Mouse (Mus musculus): ENCODE results near the gene Hdac10. TPM values are rescaled to one million over a fixed set of nuclear protein-coding genes. Genes with fewer than 3 reads are reported as not detected.
A peak's percentile ranks its signal among the peaks of the same experiment; 100 is the strongest.

Hdac10 gene
- polyA plus RNA-seq, 1 experiment: 4.6 TPM

DNA sequence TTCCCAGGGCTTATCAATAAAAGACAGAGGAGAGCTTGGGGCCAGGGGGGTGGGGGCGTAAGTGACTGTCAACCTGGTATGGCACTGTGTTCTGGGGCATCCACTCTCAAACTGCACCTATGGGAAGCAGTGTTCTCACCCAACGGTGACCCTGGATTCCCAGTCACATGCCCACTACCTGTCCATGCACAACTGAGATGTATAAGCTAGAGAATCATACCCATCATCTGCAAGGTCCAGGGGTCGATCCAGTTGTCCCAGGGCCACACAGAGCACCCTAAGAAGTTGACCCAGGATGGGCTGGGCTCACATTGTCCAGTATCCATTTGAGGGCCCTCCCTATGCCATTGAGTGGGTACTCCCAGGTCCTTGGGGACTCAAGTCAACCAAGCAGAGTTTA, 4.2 kb downstream of the Hdac10 start:
- TF ChIP-seq POLR2A (IDR thresholded peaks at IDR 0.05; ENCODE audit: insufficient read depth, low read length) (no peak), CTCF (IDR thresholded peaks at IDR 0.05; ENCODE audit: low read depth, low read length) (no peak), EP300 (IDR thresholded peaks at IDR 0.05; ENCODE audit: insufficient read depth, low read depth, low read length) (no peak)

GRCm38 (mm10) chr15:89123595-89123994, 4.9 kb downstream of the Hdac10 start:
- Histone ChIP-seq H3K27me3 (ENCODE audit: control insufficient read depth, insufficient read depth, low read length, poor library complexity, severe bottlenecking) (no peaks in the 10 kb centered on the region), H3K4me3 (ENCODE audit: low read depth, low read length) (peak overlapping the region; percentile 88), H3K9ac (ENCODE audit: low read depth, poor library complexity, severe bottlenecking) (peak overlapping the region; percentile 73), H3K36me3 (ENCODE audit: control insufficient read depth, insufficient read depth, low read length, poor library complexity, severe bottlenecking) (peaks cover 2% of the 10 kb centered on the region; the same call in 1 of the 2 replicates), H3K9me3 (replicated peaks; ENCODE audit: control insufficient read depth, insufficient read depth, low read length, poor library complexity, severe bottlenecking) (no peaks in the 10 kb centered on the region), H3K4me1 (ENCODE audit: control insufficient read depth, insufficient read depth, low read length) (no peaks in the 10 kb centered on the region), H3K27ac (ENCODE audit: insufficient read depth, low read length) (peak overlapping the region; percentile 10; the same call in 1 of the 2 replicates)
- peak; percentile 11 for TF ChIP-seq CTCF (IDR thresholded peaks at IDR 0.05; ENCODE audit: low read depth, low read length)
- TF ChIP-seq POLR2A (IDR thresholded peaks at IDR 0.05; ENCODE audit: insufficient read depth, low read length): no peak

More for the DNA sequence above, 4.2 kb downstream of the Hdac10 start:
- peaks cover 2% of the 10 kb centered on the region for H3K4me1 ChIP-seq (ENCODE audit: control insufficient read depth, insufficient read depth, low read length)
- H3K9me3 ChIP-seq (replicated peaks; ENCODE audit: control insufficient read depth, insufficient read depth, low read length, poor library complexity, severe bottlenecking): no peaks in the 10 kb centered on the region
- H3K36me3 ChIP-seq (ENCODE audit: control insufficient read depth, insufficient read depth, low read length, poor library complexity, severe bottlenecking): no peaks in the 10 kb centered on the region
- no peaks in the 10 kb centered on the region for H3K27me3 ChIP-seq (ENCODE audit: control insufficient read depth, insufficient read depth, low read length, poor library complexity, severe bottlenecking)
- H3K27ac ChIP-seq (ENCODE audit: insufficient read depth, low read length): no peak overlapping the region
- no peak overlapping the region for H3K4me3 ChIP-seq (ENCODE audit: low read depth, low read length)
- H3K9ac ChIP-seq (ENCODE audit: low read depth, poor library complexity, severe bottlenecking): no peak overlapping the region

DNA sequence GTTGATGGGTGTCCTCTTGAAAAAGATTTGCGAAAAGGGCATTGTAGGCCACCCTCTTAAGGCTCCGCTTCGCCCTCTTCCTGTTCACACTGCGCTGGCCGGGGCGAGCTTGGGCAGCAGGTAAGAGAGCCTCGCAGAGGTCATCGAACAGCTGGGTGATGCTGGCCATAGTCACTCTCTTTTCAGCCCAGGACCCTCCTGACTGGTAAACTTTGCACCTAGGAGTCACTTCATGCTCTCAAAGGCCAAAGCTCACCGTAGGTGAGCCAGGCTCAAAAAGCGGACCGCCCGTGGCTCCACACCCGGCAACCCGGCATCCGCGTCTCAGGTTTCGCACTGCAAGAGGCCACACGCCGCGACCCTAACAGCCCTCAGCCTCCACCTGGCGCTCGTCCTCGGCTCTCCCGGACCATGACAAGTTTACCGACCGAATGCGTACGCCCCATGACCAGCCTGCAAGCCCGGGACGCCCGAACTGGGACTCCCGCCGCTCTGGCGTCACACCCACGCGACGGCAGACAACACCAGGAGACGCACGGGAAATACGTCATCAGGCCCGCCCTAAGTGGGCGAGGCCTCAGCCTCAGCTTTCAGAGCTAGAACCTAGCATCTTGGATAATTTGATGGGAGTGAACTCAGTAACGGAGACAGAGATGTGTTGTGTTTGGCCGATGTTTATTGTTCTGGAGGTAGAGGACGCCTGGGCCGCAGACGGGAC, 5.7 kb downstream of the Hdac10 start, which contains the start of gene Tubgcp6:
Tubgcp6 (minus strand) TSS at position 464 of the 718 bp plus-strand sequence.
- TF ChIP-seq EP300 (IDR thresholded peaks at IDR 0.05; ENCODE audit: insufficient read depth, low read depth, low read length) (no peak), POLR2A (IDR thresholded peaks at IDR 0.05; ENCODE audit: insufficient read depth, low read length) (no peak), CTCF (IDR thresholded peaks at IDR 0.05; ENCODE audit: low read depth, low read length) (no peak)
- Histone ChIP-seq H3K9ac (ENCODE audit: low read depth, poor library complexity, severe bottlenecking) (peak within 1 kb of the TSS; percentile 73), H3K4me3 (ENCODE audit: low read depth, low read length) (peak within 1 kb of the TSS; percentile 88), H3K36me3 (ENCODE audit: control insufficient read depth, insufficient read depth, low read length, poor library complexity, severe bottlenecking) (peaks cover 3% of the 10 kb centered on the region; the same call in 1 of the 2 replicates), H3K4me1 (ENCODE audit: control insufficient read depth, insufficient read depth, low read length) (no peaks in the 10 kb centered on the region), H3K27me3 (ENCODE audit: control insufficient read depth, insufficient read depth, low read length, poor library complexity, severe bottlenecking) (no peaks in the 10 kb centered on the region), H3K27ac (ENCODE audit: insufficient read depth, low read length) (peak within 1 kb of the TSS; percentile 10; the same call in 1 of the 2 replicates), H3K9me3 (replicated peaks; ENCODE audit: control insufficient read depth, insufficient read depth, low read length, poor library complexity, severe bottlenecking) (no peaks in the 10 kb centered on the region)

DNA sequence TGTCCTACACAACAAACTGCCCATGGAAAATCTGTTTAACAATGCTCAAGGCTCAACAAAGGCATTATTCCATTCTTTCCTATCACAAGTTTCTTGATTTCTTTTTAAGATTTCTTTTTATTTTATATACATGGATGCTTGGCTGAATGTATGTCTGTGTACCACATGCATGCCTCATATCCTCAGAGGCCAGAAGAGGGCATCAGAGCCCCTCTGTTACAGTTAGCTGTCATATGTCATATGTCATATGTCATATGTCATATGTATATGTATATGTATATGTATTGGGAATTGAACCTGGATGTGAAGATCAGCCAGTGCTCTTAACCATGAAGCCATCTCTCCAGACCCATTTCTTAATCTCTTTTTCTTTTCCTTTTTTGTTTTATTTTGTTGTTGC, 10.5 kb downstream of the Hdac10 start:
- peaks cover 20% of the 10 kb centered on the region; the same call in 1 of the 2 replicates for H3K36me3 ChIP-seq (ENCODE audit: control insufficient read depth, insufficient read depth, low read length, poor library complexity, severe bottlenecking)
- TF ChIP-seq EP300 (IDR thresholded peaks at IDR 0.05; ENCODE audit: insufficient read depth, low read depth, low read length): no peak
- TF ChIP-seq CTCF (IDR thresholded peaks at IDR 0.05; ENCODE audit: low read depth, low read length): no peak
- no peak for TF ChIP-seq POLR2A (IDR thresholded peaks at IDR 0.05; ENCODE audit: insufficient read depth, low read length)

GRCm38 (mm10) chr15:89110147-89110546, 18.4 kb downstream of the Hdac10 start:
- peaks cover 30% of the 10 kb centered on the region for H3K36me3 ChIP-seq (ENCODE audit: control insufficient read depth, insufficient read depth, low read length, poor library complexity, severe bottlenecking)
- TF ChIP-seq POLR2A (IDR thresholded peaks at IDR 0.05; ENCODE audit: insufficient read depth, low read length) (no peak), EP300 (IDR thresholded peaks at IDR 0.05; ENCODE audit: insufficient read depth, low read depth, low read length) (no peak), CTCF (IDR thresholded peaks at IDR 0.05; ENCODE audit: low read depth, low read length) (peak; percentile 43)
- no peaks in the 10 kb centered on the region for H3K4me1 ChIP-seq (ENCODE audit: control insufficient read depth, insufficient read depth, low read length)
- no peak overlapping the region for H3K27ac ChIP-seq (ENCODE audit: insufficient read depth, low read length)
- H3K9ac ChIP-seq (ENCODE audit: low read depth, poor library complexity, severe bottlenecking): no peak overlapping the region
- H3K9me3 ChIP-seq (replicated peaks; ENCODE audit: control insufficient read depth, insufficient read depth, low read length, poor library complexity, severe bottlenecking): no peaks in the 10 kb centered on the region
- H3K4me3 ChIP-seq (ENCODE audit: low read depth, low read length): no peak overlapping the region
- H3K27me3 ChIP-seq (ENCODE audit: control insufficient read depth, insufficient read depth, low read length, poor library complexity, severe bottlenecking): no peaks in the 10 kb centered on the region

More for the DNA sequence above, 10.5 kb downstream of the Hdac10 start:
- H3K4me3 ChIP-seq (ENCODE audit: low read depth, low read length): no peak overlapping the region
- H3K9ac ChIP-seq (ENCODE audit: low read depth, poor library complexity, severe bottlenecking): no peak overlapping the region
- H3K27ac ChIP-seq (ENCODE audit: insufficient read depth, low read length): no peak overlapping the region
- no peaks in the 10 kb centered on the region for H3K4me1 ChIP-seq (ENCODE audit: control insufficient read depth, insufficient read depth, low read length)
- no peaks in the 10 kb centered on the region for H3K27me3 ChIP-seq (ENCODE audit: control insufficient read depth, insufficient read depth, low read length, poor library complexity, severe bottlenecking)
- no peaks in the 10 kb centered on the region for H3K9me3 ChIP-seq (replicated peaks; ENCODE audit: control insufficient read depth, insufficient read depth, low read length, poor library complexity, severe bottlenecking)

GRCm38 (mm10) chr15:89106976-89107375, 21.5 kb downstream of the Hdac10 start:
- Histone ChIP-seq H3K27ac (ENCODE audit: insufficient read depth, low read length) (no peak overlapping the region), H3K9ac (ENCODE audit: low read depth, poor library complexity, severe bottlenecking) (no peak overlapping the region), H3K4me1 (ENCODE audit: control insufficient read depth, insufficient read depth, low read length) (no peaks in the 10 kb centered on the region), H3K27me3 (ENCODE audit: control insufficient read depth, insufficient read depth, low read length, poor library complexity, severe bottlenecking) (no peaks in the 10 kb centered on the region), H3K4me3 (ENCODE audit: low read depth, low read length) (no peak overlapping the region), H3K9me3 (replicated peaks; ENCODE audit: control insufficient read depth, insufficient read depth, low read length, poor library complexity, severe bottlenecking) (no peaks in the 10 kb centered on the region), H3K36me3 (ENCODE audit: control insufficient read depth, insufficient read depth, low read length, poor library complexity, severe bottlenecking) (peaks cover 36% of the 10 kb centered on the region)
- no peak for TF ChIP-seq EP300 (IDR thresholded peaks at IDR 0.05; ENCODE audit: insufficient read depth, low read depth, low read length)
- no peak for TF ChIP-seq POLR2A (IDR thresholded peaks at IDR 0.05; ENCODE audit: insufficient read depth, low read length)
